Mouse (Mus musculus) liver, adult (tissue): ENCODE results near the gene Hpn.

ENCODE experiments used
- GATA4 ChIP-seq: IDR thresholded peaks from 2 replicates; pipeline ENCODE4 v1.6.1; 2014; ENCODE audit warnings: mild to moderate bottlenecking, low read length; ENCODE audit not compliant: insufficient replicate concordance

The Hpn gene

GRCm38 (mm10) chr7:31084140-31084539 lies 30.9 kb downstream of the Hpn start:
- no peak for TF ChIP-seq GATA4

GRCm38 (mm10) chr7:31082831-31083588 lies 32.1 kb downstream of the Hpn start:
- no peak for TF ChIP-seq GATA4

- no peak for TF ChIP-seq GATA4
These were observed 33.0 kb downstream of the Hpn start for GRCm38 (mm10) chr7:31082106-31082505.

- no peak for TF ChIP-seq GATA4
These were observed 34.0 kb downstream of the Hpn start for GRCm38 (mm10) chr7:31081106-31081505.

GRCm38 (mm10) chr7:31080611-31081010 lies 34.5 kb downstream of the Hpn start:
- no peak for TF ChIP-seq GATA4

- TF ChIP-seq GATA4, result no peak
These were observed 35.4 kb downstream of the Hpn start for GRCm38 (mm10) chr7:31079670-31080069.

GRCm38 (mm10) chr7:31077885-31078445 lies 37.1 kb downstream of the Hpn start:
- no peak for TF ChIP-seq GATA4

- TF ChIP-seq GATA4, result no peak
These were observed 37.6 kb downstream of the Hpn start for GRCm38 (mm10) chr7:31077470-31077869.

- TF ChIP-seq GATA4, result no peak
These were observed 38.6 kb downstream of the Hpn start, which contains the start of gene Fxyd3 for GRCm38 (mm10) chr7:31076492-31076891. TSS of gene Fxyd3 (minus strand) at chr7:31076704.

- TF ChIP-seq GATA4, result no peak
These were observed 40.4 kb downstream of the Hpn start for GRCm38 (mm10) chr7:31074713-31075069.

- no peak for TF ChIP-seq GATA4
These were observed 40.9 kb downstream of the Hpn start for GRCm38 (mm10) chr7:31074061-31074712.

GRCm38 (mm10) chr7:31073546-31073945 lies 41.5 kb downstream of the Hpn start:
- no peak for TF ChIP-seq GATA4

- TF ChIP-seq GATA4, result no peak
These were observed 42.8 kb downstream of the Hpn start for GRCm38 (mm10) chr7:31072326-31072725.

GRCm38 (mm10) chr7:31070324-31070723 lies 44.8 kb downstream of the Hpn start:
- no peak for TF ChIP-seq GATA4

GRCm38 (mm10) chr7:31069491-31069890 lies 45.6 kb downstream of the Hpn start:
- no peak for TF ChIP-seq GATA4

- TF ChIP-seq GATA4, result no peak
These were observed 47.3 kb downstream of the Hpn start for GRCm38 (mm10) chr7:31067836-31068235.
